Mouse (Mus musculus): ENCODE data around the gene Cyp11a1. TPM values are rescaled to one million over a fixed set of nuclear protein-coding genes. Genes with fewer than 3 reads are reported as not detected.

Gene Cyp11a1
- polyA plus RNA-seq, 1 experiment from 2014 or later: not detected

Other genes starting within 250 kb of the Cyp11a1 start
- 93.6 and 94.8 TPM in 2 replicates for gene Clk3, start 240.6 kb upstream of the Cyp11a1 start, polyA plus RNA-seq (2016; fragmentation: Nextera tagmentation; extraction: Ambion mirVana)
- gene Arid3b, start 169.6 kb upstream of the Cyp11a1 start, polyA plus RNA-seq (2016; fragmentation: Nextera tagmentation; extraction: Ambion mirVana): 51.0 and 64.3 TPM in 2 replicates
- 118 and 130 TPM in 2 replicates for gene Ubl7, start 95.4 kb upstream of the Cyp11a1 start, polyA plus RNA-seq (2016; fragmentation: Nextera tagmentation; extraction: Ambion mirVana)
- gene Sema7a, start 66.3 kb upstream of the Cyp11a1 start, polyA plus RNA-seq (2016; fragmentation: Nextera tagmentation; extraction: Ambion mirVana): 0.08 and 0.25 TPM in 2 replicates
- 33.6 and 47.2 TPM in 2 replicates for gene Stra6, start 57.4 kb downstream of the Cyp11a1 start, polyA plus RNA-seq (2016; fragmentation: Nextera tagmentation; extraction: Ambion mirVana)
- 0.36 and 0.56 TPM in 2 replicates for gene Ccdc33, start 112.4 kb downstream of the Cyp11a1 start, polyA plus RNA-seq (2016; fragmentation: Nextera tagmentation; extraction: Ambion mirVana)
- 13.8 and 18.2 TPM in 2 replicates for gene Islr, start 197.9 kb downstream of the Cyp11a1 start, polyA plus RNA-seq (2016; fragmentation: Nextera tagmentation; extraction: Ambion mirVana)
- 1.5 and 2.2 TPM in 2 replicates for gene Islr2, start 197.9 kb downstream of the Cyp11a1 start, polyA plus RNA-seq (2016; fragmentation: Nextera tagmentation; extraction: Ambion mirVana)
- 17.2 and 17.6 TPM in 2 replicates for gene Pml, start 243.4 kb downstream of the Cyp11a1 start, polyA plus RNA-seq (2016; fragmentation: Nextera tagmentation; extraction: Ambion mirVana)
- gene Stoml1, start 246.8 kb downstream of the Cyp11a1 start, polyA plus RNA-seq (2016; fragmentation: Nextera tagmentation; extraction: Ambion mirVana): 28.4 and 30.2 TPM in 2 replicates